Mouse (Mus musculus): ENCODE measurements around the gene Eef1akmt3. TPM values are rescaled to one million over a fixed set of nuclear protein-coding genes. Genes with fewer than 3 reads are reported as not detected.
A peak's percentile ranks its signal among the peaks of the same experiment; 100 is the strongest.

Gene Eef1akmt3
- total and polyA plus RNA-seq, 2 experiments, result 0.09 TPM; not detected in 1

GRCm38 (mm10) chr10:126988513-126989165, 52.7 kb downstream of the Eef1akmt3 start:
- 66% methylated on average over 5 of the region's 5 CpGs for WGBS
- no peak overlapping the region for H3K4me3 ChIP-seq (ENCODE audit: insufficient read depth, low read depth, low read length)
- no peak for DNase-seq (ENCODE audit: extremely low read depth, low read depth, low spot score)
- H3K36me3 ChIP-seq (ENCODE audit: control insufficient read depth, insufficient read depth, low read length), result peaks cover 8% of the 10 kb centered on the region
- peaks cover 63% of the 10 kb centered on the region for H3K79me2 ChIP-seq (ENCODE audit: control insufficient read depth, insufficient read depth, low read length)
- no peak overlapping the region for H3K9ac ChIP-seq (ENCODE audit: low read depth, low read length)
- no peak for TF ChIP-seq POLR2A (IDR thresholded peaks at IDR 0.05; ENCODE audit: extremely low read depth, insufficient read depth, low read length)
- TF ChIP-seq CTCF (IDR thresholded peaks at IDR 0.05; ENCODE audit: low read depth, low read length), result no peak
- H3K27ac ChIP-seq (replicated peaks; ENCODE audit: insufficient read depth, low read depth, low read length), result no peak overlapping the region
- H3K4me1 ChIP-seq (ENCODE audit: control insufficient read depth, insufficient read depth, low read length), result peaks cover 35% of the 10 kb centered on the region
- no peaks in the 10 kb centered on the region for H3K27me3 ChIP-seq (ENCODE audit: control insufficient read depth, insufficient read depth, low read length)

- Histone ChIP-seq H3K36me3 (ENCODE audit: control insufficient read depth, insufficient read depth, low read length) (peaks cover 5% of the 10 kb centered on the region), H3K9ac (ENCODE audit: low read depth, low read length) (no peak overlapping the region), H3K4me3 (ENCODE audit: insufficient read depth, low read depth, low read length) (no peak overlapping the region), H3K27ac (replicated peaks; ENCODE audit: insufficient read depth, low read depth, low read length) (peak overlapping the region; percentile 24; the same call in 1 of the 2 replicates), H3K4me1 (ENCODE audit: control insufficient read depth, insufficient read depth, low read length) (peaks cover 46% of the 10 kb centered on the region), H3K79me2 (ENCODE audit: control insufficient read depth, insufficient read depth, low read length) (peaks cover 74% of the 10 kb centered on the region), H3K27me3 (ENCODE audit: control insufficient read depth, insufficient read depth, low read length) (no peaks in the 10 kb centered on the region)
- no peak for DNase-seq (ENCODE audit: extremely low read depth, low read depth, low spot score)
- WGBS, result 57% methylated on average over 8 of the region's 8 CpGs
- TF ChIP-seq CTCF (IDR thresholded peaks at IDR 0.05; ENCODE audit: low read depth, low read length) (no peak), POLR2A (IDR thresholded peaks at IDR 0.05; ENCODE audit: extremely low read depth, insufficient read depth, low read length) (no peak)
Observed at GRCm38 (mm10) chr10:126987183-126988118, 53.9 kb downstream of the Eef1akmt3 start.

GRCm38 (mm10) chr10:126986541-126986961, 54.8 kb downstream of the Eef1akmt3 start:
- no peak for TF ChIP-seq POLR2A (IDR thresholded peaks at IDR 0.05; ENCODE audit: extremely low read depth, insufficient read depth, low read length)
- no peak for TF ChIP-seq CTCF (IDR thresholded peaks at IDR 0.05; ENCODE audit: low read depth, low read length)
- DNase-seq (ENCODE audit: extremely low read depth, low read depth, low spot score), result peak; percentile 51
- H3K4me3 ChIP-seq (ENCODE audit: insufficient read depth, low read depth, low read length), result no peak overlapping the region

GRCm38 (mm10) chr10:126985579-126985978, 55.7 kb downstream of the Eef1akmt3 start:
- no peak overlapping the region for H3K9ac ChIP-seq (ENCODE audit: low read depth, low read length)
- H3K36me3 ChIP-seq (ENCODE audit: control insufficient read depth, insufficient read depth, low read length), result no peaks in the 10 kb centered on the region
- H3K4me1 ChIP-seq (ENCODE audit: control insufficient read depth, insufficient read depth, low read length), result peaks cover 60% of the 10 kb centered on the region
- H3K79me2 ChIP-seq (ENCODE audit: control insufficient read depth, insufficient read depth, low read length), result peaks cover 78% of the 10 kb centered on the region
- TF ChIP-seq CTCF (IDR thresholded peaks at IDR 0.05; ENCODE audit: low read depth, low read length), result no peak
- TF ChIP-seq POLR2A (IDR thresholded peaks at IDR 0.05; ENCODE audit: extremely low read depth, insufficient read depth, low read length), result no peak
- 47% methylated on average over 9 of the region's 9 CpGs for WGBS
- no peak overlapping the region for H3K4me3 ChIP-seq (ENCODE audit: insufficient read depth, low read depth, low read length)
- no peak overlapping the region; the same call in 1 of the 2 replicates for H3K27ac ChIP-seq (replicated peaks; ENCODE audit: insufficient read depth, low read depth, low read length)
- DNase-seq (ENCODE audit: extremely low read depth, low read depth, low spot score), result no peak
- H3K27me3 ChIP-seq (ENCODE audit: control insufficient read depth, insufficient read depth, low read length), result no peaks in the 10 kb centered on the region

More at GRCm38 (mm10) chr10:126986541-126986961, 54.8 kb downstream of the Eef1akmt3 start:
- H3K9ac ChIP-seq (ENCODE audit: low read depth, low read length), result no peak overlapping the region
- peaks cover 55% of the 10 kb centered on the region for H3K4me1 ChIP-seq (ENCODE audit: control insufficient read depth, insufficient read depth, low read length)
- H3K79me2 ChIP-seq (ENCODE audit: control insufficient read depth, insufficient read depth, low read length), result peaks cover 80% of the 10 kb centered on the region
- peak overlapping the region; percentile 21 for H3K27ac ChIP-seq (replicated peaks; ENCODE audit: insufficient read depth, low read depth, low read length)
- peaks cover under 1% of the 10 kb centered on the region for H3K36me3 ChIP-seq (ENCODE audit: control insufficient read depth, insufficient read depth, low read length)
- WGBS, result 35% methylated on average over 4 of the region's 4 CpGs
- H3K27me3 ChIP-seq (ENCODE audit: control insufficient read depth, insufficient read depth, low read length), result no peaks in the 10 kb centered on the region

GRCm38 (mm10) chr10:126985127-126985526, 56.2 kb downstream of the Eef1akmt3 start:
- DNase-seq (ENCODE audit: extremely low read depth, low read depth, low spot score), result no peak
- H3K4me3 ChIP-seq (ENCODE audit: insufficient read depth, low read depth, low read length), result no peak overlapping the region
- no peaks in the 10 kb centered on the region for H3K27me3 ChIP-seq (ENCODE audit: control insufficient read depth, insufficient read depth, low read length)
- 66% methylated on average over 4 of the region's 4 CpGs for WGBS
- no peak overlapping the region for H3K9ac ChIP-seq (ENCODE audit: low read depth, low read length)
- H3K36me3 ChIP-seq (ENCODE audit: control insufficient read depth, insufficient read depth, low read length), result no peaks in the 10 kb centered on the region
- H3K79me2 ChIP-seq (ENCODE audit: control insufficient read depth, insufficient read depth, low read length), result peaks cover 79% of the 10 kb centered on the region
- TF ChIP-seq CTCF (IDR thresholded peaks at IDR 0.05; ENCODE audit: low read depth, low read length) (no peak), POLR2A (IDR thresholded peaks at IDR 0.05; ENCODE audit: extremely low read depth, insufficient read depth, low read length) (no peak)
- peaks cover 60% of the 10 kb centered on the region for H3K4me1 ChIP-seq (ENCODE audit: control insufficient read depth, insufficient read depth, low read length)
- H3K27ac ChIP-seq (replicated peaks; ENCODE audit: insufficient read depth, low read depth, low read length), result no peak overlapping the region
